Mouse (Mus musculus) cerebellum, adult 18-20 months (tissue): Measurements from ENCODE around the gene Snd1.

Source experiments
- DNase-seq, 2 experiments: peaks; one replicate each; pipeline ENCODE4 v3.0.0; 2021

The Snd1 gene

GRCm38 (mm10) chr6:28756306-28757018 is 281.5 kb downstream of the Snd1 start:
- peak; percentile 36 to 46 for DNase-seq

GRCm38 (mm10) chr6:28758293-28758692 is 283.4 kb downstream of the Snd1 start:
- DNase-seq: no peak

- no peak for DNase-seq
Measured at GRCm38 (mm10) chr6:28761728-28762127, 286.8 kb downstream of the Snd1 start.

GRCm38 (mm10) chr6:28762132-28762775 is 287.3 kb downstream of the Snd1 start:
- no peak for DNase-seq

GRCm38 (mm10) chr6:28766622-28767021 is 291.7 kb downstream of the Snd1 start:
- DNase-seq: no peak

- DNase-seq: no peak
Measured at GRCm38 (mm10) chr6:28767891-28768481, 293.0 kb downstream of the Snd1 start.

- DNase-seq: no peak
Measured at GRCm38 (mm10) chr6:28771331-28771730, 296.4 kb downstream of the Snd1 start.

GRCm38 (mm10) chr6:28781696-28782095 is 306.8 kb downstream of the Snd1 start:
- no peak for DNase-seq

GRCm38 (mm10) chr6:28783082-28783647 is 308.2 kb downstream of the Snd1 start:
- DNase-seq: no peak

GRCm38 (mm10) chr6:28783953-28784352 is 309.0 kb downstream of the Snd1 start:
- no peak for DNase-seq

GRCm38 (mm10) chr6:28785770-28786169 is 310.8 kb downstream of the Snd1 start:
- DNase-seq: no peak

- DNase-seq: peak; percentile 48 to 50
Measured at GRCm38 (mm10) chr6:28787133-28787532, 312.2 kb downstream of the Snd1 start.

GRCm38 (mm10) chr6:28789685-28790084 is 314.7 kb downstream of the Snd1 start:
- DNase-seq: no peak

GRCm38 (mm10) chr6:28791183-28791582 is 316.2 kb downstream of the Snd1 start:
- no peak for DNase-seq

GRCm38 (mm10) chr6:28791809-28792208 is 316.9 kb downstream of the Snd1 start:
- DNase-seq: no peak

GRCm38 (mm10) chr6:28795380-28795779 is 320.4 kb downstream of the Snd1 start:
- DNase-seq: no peak

GRCm38 (mm10) chr6:28795792-28796515 is 321.0 kb downstream of the Snd1 start:
- no peak for DNase-seq

GRCm38 (mm10) chr6:28799818-28800217 is 324.9 kb downstream of the Snd1 start:
- DNase-seq: no peak

GRCm38 (mm10) chr6:28800976-28801375 is 326.0 kb downstream of the Snd1 start:
- peak; percentile 81 to 93 for DNase-seq

GRCm38 (mm10) chr6:28803678-28804279 is 328.8 kb downstream of the Snd1 start:
- peak; percentile 76 to 80 for DNase-seq

GRCm38 (mm10) chr6:28804751-28805150 is 329.8 kb downstream of the Snd1 start:
- no peak for DNase-seq

GRCm38 (mm10) chr6:28813057-28813456 is 338.1 kb downstream of the Snd1 start:
- no peak for DNase-seq

GRCm38 (mm10) chr6:28814895-28815294 is 340.0 kb downstream of the Snd1 start:
- DNase-seq: peak in 1 of 2 experiments; percentile 66
